Mouse (Mus musculus) adrenal gland, adult 10 weeks (tissue): ENCODE results near the gene Sardh. TPM values are rescaled to one million over a fixed set of nuclear protein-coding genes. Genes with fewer than 3 reads are reported as not detected.

Source experiments
- polyA plus RNA-seq: library from polyadenylated mRNA; stranded (reverse); fragments of 350-450 nt; fragmentation: Illumina TruSeq; extraction: RNeasy Lipid Tissue Mini Kit (QIAGEN cat#74804); gene quantifications from one replicate; pipeline ENCODE4 v1.2.3, GENCODE M21; 2014; ENCODE audit warnings: low read depth, low replicate concordance

The Sardh gene
- polyA plus RNA-seq: 2.9 TPM

GRCm38 (mm10) chr2:27248211-27248610, at the start of gene Sardh:
Gene Sardh (minus strand): TSS chr2:27248337.

GRCm38 (mm10) chr2:27164796-27165590, 83.1 kb downstream of the Sardh start, which contains the start of gene Dbh:
Gene Dbh (plus strand): TSS chr2:27165233.

GRCm38 (mm10) chr2:27141950-27142693, 106.0 kb downstream of the Sardh start, which contains the start of gene Fam163b:
Gene Fam163b (minus strand): TSS chr2:27142491.

Other genes starting within 250 kb of the Sardh start
- gene Cacfd1, start 238.4 kb downstream of the Sardh start, polyA plus RNA-seq: 22.2 TPM
- not detected for gene Slc2a6, start 220.3 kb downstream of the Sardh start, polyA plus RNA-seq
- gene Mymk, start 176.2 kb downstream of the Sardh start, polyA plus RNA-seq: not detected
- 0.93 TPM for gene Adamtsl2, start 169.0 kb downstream of the Sardh start, polyA plus RNA-seq
- gene Fam163b, start 105.8 kb downstream of the Sardh start, polyA plus RNA-seq: 0.76 TPM
- 17.2 TPM for gene Dbh, start 83.1 kb downstream of the Sardh start, polyA plus RNA-seq
- gene Vav2, start 178.7 kb upstream of the Sardh start, polyA plus RNA-seq: 7.8 TPM
- gene Brd3os, start 194.0 kb upstream of the Sardh start, polyA plus RNA-seq: 3.8 TPM